Mouse (Mus musculus): ENCODE measurements at regions not wholly inside any gene's neighbourhood (a gene's known extent, or its start where the extent isn't known, plus 50 kb on each side); places are given as distances from the start of the nearest gene placed in this dataset.

GRCm38 (mm10) chr15:28144846-28145245 lies 58.7 kb upstream of the Dnah5 start:
- no peak overlapping the region for H3K27ac ChIP-seq (ENCODE audit: insufficient read depth, low read depth)
- TF ChIP-seq IRF4 (IDR thresholded peaks at IDR 0.05; ENCODE audit: low read depth, low read length) (no peak), POLR2AphosphoS2 (IDR thresholded peaks at IDR 0.05; ENCODE audit: low read depth, low read length) (no peak), USF1 (IDR thresholded peaks at IDR 0.05; ENCODE audit: low read depth, low read length) (no peak), KAT2A (IDR thresholded peaks at IDR 0.05; ENCODE audit: insufficient replicate concordance, low read length) (no peak), UBTF (IDR thresholded peaks at IDR 0.05; ENCODE audit: low read depth, low read length) (no peak), MYC (IDR thresholded peaks at IDR 0.05; ENCODE audit: low read depth, low read length) (no peak), TBP (conservative IDR thresholded peaks at IDR 0.05; ENCODE audit: low read depth, low read length) (no peak), SMC3 (IDR thresholded peaks at IDR 0.05; ENCODE audit: low read depth, low read length) (no peak), E2F4 (IDR thresholded peaks at IDR 0.05; ENCODE audit: insufficient replicate concordance, low read depth, low read length) (no peak), PAX5 (IDR thresholded peaks at IDR 0.05; ENCODE audit: low read length) (no peak), ZMIZ1 (IDR thresholded peaks at IDR 0.05; ENCODE audit: low read depth, low read length) (no peak), NRF1 (IDR thresholded peaks at IDR 0.05; ENCODE audit: low read depth, low read length) (no peak), MAFK (IDR thresholded peaks at IDR 0.05; ENCODE audit: insufficient replicate concordance, low read length) (no peak), USF2 (conservative IDR thresholded peaks at IDR 0.05; ENCODE audit: low read depth, low read length) (no peak), MEF2A (IDR thresholded peaks at IDR 0.05; ENCODE audit: borderline replicate concordance, low read depth, low read length) (no peak)
- H3K79me2 ChIP-seq (replicated peaks; ENCODE audit: control insufficient read depth, extremely low read depth, insufficient read depth, poor library complexity, severe bottlenecking), result no peaks in the 10 kb centered on the region
- no peaks in the 10 kb centered on the region for H3K36me3 ChIP-seq (replicated peaks in 1 of 2; ENCODE audit: control insufficient read depth in 1 of 2, insufficient read depth in 1 of 2, low read length in 1 of 2)
- DNase-seq (ENCODE audit: extremely low read depth), result no peak
- in situ Hi-C loops (cut with MboI; ENCODE audit: low pct_ligation_motif_present, low pct_unique_long_range_greater_than_20kb, low sequenced_read_pairs) (no loop called here), dilution Hi-C loops (cut with MboI; ENCODE audit: extremely low pct_ligation_motif_present, extremely low pct_unique_long_range_greater_than_20kb, low sequenced_read_pairs) (no loop called here)
- H3K4me3 ChIP-seq (replicated peaks in 1 of 3; ENCODE audit: low read depth in 2 of 3, low read length in 2 of 3, poor library complexity in 1 of 3), result no peak overlapping the region
- no peaks in the 10 kb centered on the region for H3K9me3 ChIP-seq (replicated peaks; ENCODE audit: low read length)
- H3K27me3 ChIP-seq (replicated peaks), result no peaks in the 10 kb centered on the region
- no peak overlapping the region for H3K9ac ChIP-seq (ENCODE audit: insufficient read depth, low read depth)
- peaks cover 0 to 6% of the 10 kb centered on the region in 2 experiments; a peak in 1 of 4 replicates for H3K4me1 ChIP-seq (ENCODE audit: control insufficient read depth in 1 of 2, insufficient read depth in 2 of 2)
- no peak overlapping the region for H3K4me2 ChIP-seq (ENCODE audit: insufficient read depth, low read depth, poor library complexity, severe bottlenecking)

GRCm38 (mm10) chr15:28151678-28152077 lies 51.9 kb upstream of the Dnah5 start:
- no peak overlapping the region for H3K27ac ChIP-seq (ENCODE audit: insufficient read depth, low read depth)
- H3K9ac ChIP-seq (ENCODE audit: insufficient read depth, low read depth), result no peak overlapping the region
- DNase-seq (ENCODE audit: extremely low read depth), result no peak
- no peak overlapping the region for H3K4me3 ChIP-seq (replicated peaks in 1 of 3; ENCODE audit: low read depth in 2 of 3, low read length in 2 of 3, poor library complexity in 1 of 3)
- TF ChIP-seq RCOR1 (conservative IDR thresholded peaks at IDR 0.05; ENCODE audit: low read depth, low read length), result no peak
- no peak for TF ChIP-seq MXI1 (IDR thresholded peaks at IDR 0.05; ENCODE audit: low read depth, low read length)
- TF ChIP-seq CHD1 (IDR thresholded peaks at IDR 0.05; ENCODE audit: low read depth, low read length), result no peak
- no peak for TF ChIP-seq NRF1 (IDR thresholded peaks at IDR 0.05; ENCODE audit: low read depth, low read length)
- no peak for TF ChIP-seq SMC3 (IDR thresholded peaks at IDR 0.05; ENCODE audit: low read depth, low read length)
- no peak for TF ChIP-seq SIN3A (IDR thresholded peaks at IDR 0.05; ENCODE audit: low read length)
- TF ChIP-seq MEF2A (IDR thresholded peaks at IDR 0.05; ENCODE audit: borderline replicate concordance, low read depth, low read length), result no peak
- TF ChIP-seq NELFE (IDR thresholded peaks at IDR 0.05; ENCODE audit: low read depth, low read length), result no peak
- H3K4me2 ChIP-seq (ENCODE audit: insufficient read depth, low read depth, poor library complexity, severe bottlenecking), result no peak overlapping the region
- H3K79me2 ChIP-seq (replicated peaks; ENCODE audit: control insufficient read depth, extremely low read depth, insufficient read depth, poor library complexity, severe bottlenecking), result no peaks in the 10 kb centered on the region
- H3K36me3 ChIP-seq (replicated peaks in 1 of 2; ENCODE audit: control insufficient read depth in 1 of 2, insufficient read depth in 1 of 2, low read length in 1 of 2), result no peaks in the 10 kb centered on the region
- in situ Hi-C loops (cut with MboI; ENCODE audit: low pct_ligation_motif_present, low pct_unique_long_range_greater_than_20kb, low sequenced_read_pairs) (no loop called here), dilution Hi-C loops (cut with MboI; ENCODE audit: extremely low pct_ligation_motif_present, extremely low pct_unique_long_range_greater_than_20kb, low sequenced_read_pairs) (no loop called here)
- H3K4me1 ChIP-seq (ENCODE audit: control insufficient read depth in 1 of 2, insufficient read depth in 2 of 2), result peaks cover 0 to 1% of the 10 kb centered on the region in 2 experiments; a peak in 1 of 4 replicates
- no peaks in the 10 kb centered on the region for H3K27me3 ChIP-seq (replicated peaks)
- H3K9me3 ChIP-seq (replicated peaks; ENCODE audit: low read length), result no peaks in the 10 kb centered on the region
